Mouse (Mus musculus) CH12F3 (cell line): ENCODE measurements around the gene Stk19.
"Not testable (repeated sequence)": the region's sequence is repeated elsewhere in the genome, so short reads cannot be mapped to it uniquely, and the experiment has no call there.

ENCODE experiments used
- in situ Hi-C: fragments of 300-500 bp; cut with MboI; formaldehyde crosslinking; loops from 2 replicates; pipeline ENCODE4 v1.14.3; 2020; ENCODE audit warnings: low sequenced_read_pairs

The Stk19 gene

DNA sequence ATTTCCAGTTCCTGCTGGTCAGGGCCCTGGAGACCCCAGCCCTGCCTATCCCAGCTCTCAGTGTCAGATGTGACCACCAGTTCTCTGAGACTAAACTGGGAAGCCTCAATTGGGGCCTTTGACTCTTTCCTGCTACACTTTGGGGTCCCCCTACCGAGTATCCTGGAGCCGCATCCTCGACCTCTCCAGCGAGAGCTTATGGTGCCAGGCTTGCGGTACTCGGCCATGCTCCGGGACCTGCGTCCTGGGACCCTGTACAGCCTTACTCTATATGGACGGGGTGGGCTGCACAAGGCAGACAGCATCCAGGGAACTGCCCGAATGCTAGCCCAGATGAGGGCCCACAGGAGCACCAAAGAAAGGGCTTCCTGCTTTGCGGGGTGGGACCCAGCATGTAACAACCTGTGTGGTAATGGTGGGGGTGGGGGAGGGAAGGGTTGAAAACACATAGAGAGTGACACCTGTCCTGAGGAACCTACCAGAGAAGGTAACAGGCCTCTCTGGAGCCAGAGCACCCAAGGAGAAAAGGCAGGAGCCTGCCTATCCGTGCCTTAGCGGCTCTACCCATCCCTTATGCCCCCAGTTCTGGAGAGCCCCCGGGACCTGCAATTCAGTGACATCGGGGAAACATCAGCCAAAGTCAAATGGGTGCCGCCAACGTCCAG is 37.7 kb downstream of the Stk19 start:
- in situ Hi-C loops: no loop called here

DNA sequence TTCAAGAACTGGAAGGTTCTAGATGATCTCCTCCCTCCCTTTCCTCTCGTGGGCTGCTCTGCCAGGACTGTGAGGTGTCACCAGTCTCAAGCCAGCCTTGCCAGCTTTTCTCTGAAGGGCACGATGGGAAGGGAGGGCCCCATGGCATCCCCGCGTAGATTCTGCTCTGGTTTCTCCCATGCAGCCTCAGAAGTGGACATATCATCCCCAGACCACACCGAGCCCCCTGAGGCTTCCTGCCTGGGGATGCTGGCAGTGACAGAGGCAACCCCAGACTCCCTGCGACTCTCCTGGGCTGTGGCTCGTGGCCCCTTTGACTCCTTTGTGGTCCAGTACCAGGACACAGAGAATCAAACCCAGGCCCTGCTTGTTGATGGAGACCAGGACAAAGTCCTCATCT is 38.7 kb downstream of the Stk19 start:
- in situ Hi-C loops: not testable (repeated sequence)

DNA sequence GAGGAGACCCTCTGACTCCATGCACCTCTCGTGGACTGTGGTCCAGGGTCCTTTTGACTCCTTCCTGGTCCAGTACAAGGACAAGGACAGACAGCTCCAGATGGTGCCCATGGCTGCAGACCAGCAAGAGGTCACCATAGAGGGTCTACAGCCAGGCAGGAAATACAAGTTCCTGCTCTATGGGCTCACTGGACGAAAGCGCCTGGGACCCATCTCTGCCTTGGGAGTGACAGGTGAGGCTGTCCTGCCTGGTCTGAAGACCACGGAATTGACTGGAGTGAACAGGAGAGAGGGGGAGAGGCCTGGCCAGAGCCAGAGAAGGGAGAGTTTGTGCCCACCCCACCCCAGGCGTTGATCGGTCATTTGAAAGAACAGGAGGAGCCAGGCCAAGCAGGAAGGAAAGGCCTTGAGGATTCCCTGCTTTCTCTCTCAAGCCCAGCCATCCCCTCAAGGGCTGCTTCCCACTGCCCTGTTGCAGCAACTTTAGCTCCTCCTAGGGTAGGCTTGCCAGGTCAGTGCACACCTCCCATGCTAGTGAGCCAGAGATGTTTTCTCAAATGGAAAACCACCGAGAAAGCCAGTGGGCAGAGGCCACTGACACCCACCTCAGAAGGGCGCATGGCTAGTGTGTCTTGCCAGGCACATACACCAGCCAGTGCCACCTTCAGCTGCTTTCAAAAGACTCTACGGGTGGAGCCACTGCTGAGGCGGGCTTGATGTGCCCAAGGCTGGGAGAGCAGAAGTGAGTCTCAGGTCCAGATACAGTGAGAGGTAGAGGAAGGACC is 39.3 kb downstream of the Stk19 start:
- in situ Hi-C loops: not testable (repeated sequence)

DNA sequence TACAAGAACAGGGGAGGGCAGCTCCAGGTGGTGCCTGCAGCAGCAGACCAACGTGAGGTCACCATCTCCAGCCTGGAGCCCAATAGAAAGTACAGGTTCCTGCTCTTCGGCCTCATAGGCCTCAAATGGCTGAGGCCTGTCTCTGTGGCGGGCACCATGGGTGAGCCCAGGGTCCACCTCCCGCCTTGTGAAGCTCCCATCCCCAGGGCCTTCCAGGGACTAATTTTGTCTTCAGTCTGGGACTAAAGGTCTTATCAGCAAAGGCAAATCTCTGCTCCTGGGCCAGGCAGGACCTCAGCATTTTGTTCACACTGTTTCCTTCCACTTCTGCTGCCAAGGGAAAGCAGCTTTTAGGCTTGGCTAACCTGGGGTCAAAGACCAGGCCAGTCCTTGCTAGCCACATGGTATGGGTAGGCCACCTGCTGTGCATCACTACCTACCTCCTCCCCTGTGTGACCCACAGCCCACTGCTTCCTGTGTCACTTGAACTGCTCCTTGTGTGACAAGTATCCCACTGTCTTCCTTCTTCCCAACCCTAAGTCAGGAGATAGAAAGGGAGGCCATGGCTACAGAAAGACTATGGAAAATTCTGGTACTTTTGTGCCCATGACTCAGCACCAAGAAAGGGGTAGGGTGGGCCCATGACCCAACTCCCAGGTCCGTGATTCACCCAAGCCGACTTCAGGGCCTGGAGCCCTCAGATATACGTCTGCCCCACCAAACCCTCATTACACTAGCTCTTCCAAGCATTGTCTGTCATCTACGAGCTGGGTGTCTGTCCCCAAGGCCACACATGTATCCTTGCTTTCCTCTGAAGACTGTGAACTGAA is 40.2 kb downstream of the Stk19 start:
- in situ Hi-C loops: no loop called here

DNA sequence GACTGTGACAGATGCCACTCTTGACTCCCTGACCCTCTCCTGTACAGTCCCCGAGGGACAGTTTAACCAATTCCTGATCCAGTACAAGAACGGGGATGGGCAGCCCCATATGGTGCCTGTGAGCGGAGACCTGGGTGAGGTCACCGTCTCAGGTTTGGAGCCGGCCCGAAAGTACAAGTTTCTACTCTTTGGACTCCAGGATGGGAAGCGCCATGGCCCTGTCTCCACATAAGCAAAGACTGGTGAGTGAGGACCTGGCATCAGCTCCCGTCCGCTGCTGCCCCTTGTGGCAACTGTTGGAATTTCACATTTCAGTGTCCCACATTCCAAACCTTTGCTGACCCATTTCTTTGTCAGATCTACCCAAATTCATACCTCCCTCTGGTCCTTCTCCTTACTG is 41.1 kb downstream of the Stk19 start:
- in situ Hi-C loops: no loop called here

DNA sequence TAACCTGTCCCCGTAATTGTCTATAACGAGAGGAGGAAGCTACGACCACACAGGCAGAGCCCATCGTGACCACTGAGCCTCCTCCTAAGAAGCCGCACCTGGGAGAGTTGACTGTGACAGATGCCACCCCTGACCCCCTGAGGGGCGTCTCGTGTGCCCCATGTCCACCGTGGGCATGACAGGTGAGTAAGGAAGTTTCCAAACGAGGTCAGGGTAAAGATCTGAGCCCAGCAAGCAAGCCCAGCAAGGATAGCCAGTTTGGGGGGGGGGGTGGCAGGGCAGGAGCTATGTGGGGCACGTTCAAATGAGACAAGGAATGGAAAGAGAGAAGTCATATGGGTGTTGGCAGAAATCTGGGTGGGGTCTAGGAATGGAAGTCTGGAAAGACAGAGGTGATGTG is 41.7 kb downstream of the Stk19 start:
- in situ Hi-C loops: no loop called here

DNA sequence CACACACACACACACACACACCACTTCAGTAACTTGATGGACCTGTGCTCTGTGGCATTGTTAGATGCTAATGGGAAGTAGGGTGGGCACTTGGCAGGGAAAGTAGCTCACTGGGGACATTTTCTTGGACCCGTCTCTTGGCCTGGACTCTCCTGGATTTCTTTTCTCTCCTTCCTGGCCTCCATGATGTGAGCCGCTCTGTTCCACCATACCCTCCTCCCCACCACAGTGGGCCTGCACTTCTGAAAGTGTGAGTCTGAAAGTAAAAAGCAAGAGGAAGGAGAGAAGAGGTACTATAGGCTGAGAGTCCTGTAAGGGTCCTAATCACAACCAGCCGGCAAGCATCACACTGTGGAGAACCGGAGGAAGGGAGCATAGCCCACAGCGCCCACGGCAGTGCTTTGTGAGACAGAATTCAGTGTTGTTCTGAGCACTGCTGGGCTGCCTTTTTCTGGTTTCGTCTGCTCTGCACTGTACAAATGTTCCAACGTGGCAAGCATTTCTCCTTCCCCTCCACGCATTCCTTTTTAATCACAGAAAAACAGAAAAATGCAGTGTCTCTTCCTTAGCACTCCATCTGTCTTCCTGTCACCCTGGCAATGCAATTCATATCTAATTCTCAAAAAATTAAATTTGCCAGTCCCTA is 58.9 kb downstream of the Stk19 start:
- in situ Hi-C loops: no loop called here
